Mouse (Mus musculus) gastrocnemius, postnatal 10 days (tissue): Measurements from ENCODE around the gene Celsr2. TPM values are rescaled to one million over a fixed set of nuclear protein-coding genes. Genes with fewer than 3 reads are reported as not detected.

ENCODE experiments used
- DNase-seq: peaks from one replicate; pipeline ENCODE4 v3.0.0; 2021; ENCODE audit warnings: mixed read lengths
- total RNA-seq, 2 experiments: library from RNA; stranded (reverse); gene quantifications; 2 replicates each; pipeline ENCODE4 v1.2.3; 2021

Celsr2 gene
- total RNA-seq, 2 experiments from 2014 or later, result 2.9 to 4.3 TPM

- no peak for DNase-seq
Measured at GRCm38 (mm10) chr3:108380695-108381094, 34.7 kb downstream of the Celsr2 start.

DNA sequence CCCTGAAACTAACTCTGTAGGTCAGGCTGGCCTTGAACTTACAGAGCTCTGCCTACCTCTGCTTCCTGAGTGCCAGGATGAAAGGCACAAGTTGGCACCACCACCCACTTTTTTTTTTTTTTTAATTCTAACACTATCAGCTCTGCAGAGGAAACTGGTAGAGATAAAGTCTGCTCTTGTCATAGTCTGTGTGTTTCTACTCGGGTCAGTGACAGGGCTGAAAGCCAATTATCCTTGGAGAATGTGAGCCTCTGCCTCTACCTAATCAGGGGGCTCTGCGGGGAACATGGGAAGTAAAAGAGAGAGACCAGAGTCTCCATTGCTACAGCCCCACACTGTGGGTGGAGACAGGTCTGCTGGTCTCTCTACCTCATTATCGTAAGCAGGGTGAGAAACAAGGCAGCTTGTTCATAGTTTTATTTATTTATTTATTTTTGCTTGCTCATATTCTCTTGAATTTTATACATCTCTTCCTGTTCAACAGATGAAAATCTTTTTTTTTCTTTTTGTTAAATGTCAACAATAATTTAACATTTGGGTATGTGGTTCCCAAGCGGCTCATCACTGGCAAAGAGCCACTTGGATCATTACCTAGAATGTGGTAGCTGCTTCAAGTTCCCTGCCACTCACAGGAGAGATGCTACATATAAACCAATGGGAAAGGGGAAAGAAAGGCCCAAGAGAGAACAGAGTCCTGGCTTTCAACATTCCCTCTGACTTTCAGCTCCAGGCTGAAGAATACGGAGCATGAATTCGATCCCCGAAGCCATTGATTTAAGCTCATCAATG, 36.3 kb downstream of the Celsr2 start:
- DNase-seq, result no peak

GRCm38 (mm10) chr3:108372691-108373090, 42.7 kb downstream of the Celsr2 start:
- DNase-seq, result no peak

DNA sequence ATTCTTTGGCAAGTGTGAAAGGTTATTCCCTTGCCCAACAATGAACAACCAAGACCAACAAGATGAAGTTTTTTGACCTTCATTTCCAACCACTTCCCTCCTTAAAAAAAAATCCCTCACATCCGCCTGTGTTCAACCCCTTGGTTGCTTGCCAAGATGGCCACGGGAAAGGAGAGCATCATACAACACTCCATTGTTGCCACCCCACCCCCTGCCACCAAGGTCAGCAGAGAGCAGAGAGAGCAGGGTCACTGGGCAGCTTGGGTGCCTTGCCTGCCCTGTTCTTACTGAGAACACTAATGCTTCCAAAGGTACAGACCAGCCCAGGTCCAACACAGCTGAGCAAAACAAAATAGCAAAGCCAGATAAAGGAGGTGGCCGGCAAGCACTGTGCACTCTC, 43.1 kb downstream of the Celsr2 start:
- no peak for DNase-seq

GRCm38 (mm10) chr3:108368721-108369120, 46.6 kb downstream of the Celsr2 start:
- DNase-seq, result no peak

GRCm38 (mm10) chr3:108367828-108368227, 47.5 kb downstream of the Celsr2 start:
- no peak for DNase-seq

DNA sequence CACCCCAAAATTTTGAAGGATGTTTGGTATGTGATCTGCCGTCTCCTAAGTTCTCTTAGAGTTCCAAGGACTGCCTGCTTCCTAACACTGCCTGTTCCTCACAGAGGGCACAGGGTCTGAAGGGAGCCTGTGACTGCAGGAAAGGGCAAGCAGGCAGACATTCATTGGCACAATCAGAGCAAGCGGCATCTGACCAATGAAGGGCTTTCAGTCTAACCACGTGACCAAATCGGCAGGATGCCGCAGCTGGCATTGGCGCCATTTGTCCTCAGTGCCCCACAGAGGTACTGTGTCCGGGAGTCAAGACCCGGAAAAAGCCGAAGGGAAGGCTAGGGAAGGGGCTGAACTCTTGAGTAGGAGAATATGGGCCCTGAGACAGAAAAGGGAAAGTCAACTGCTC, 48.2 kb downstream of the Celsr2 start:
- no peak for DNase-seq

- no peak for DNase-seq
Measured at GRCm38 (mm10) chr3:108364270-108364995, 50.9 kb downstream of the Celsr2 start, which contains the start of gene Mybphl. Mybphl (plus strand) TSS chr3:108364911.

DNA sequence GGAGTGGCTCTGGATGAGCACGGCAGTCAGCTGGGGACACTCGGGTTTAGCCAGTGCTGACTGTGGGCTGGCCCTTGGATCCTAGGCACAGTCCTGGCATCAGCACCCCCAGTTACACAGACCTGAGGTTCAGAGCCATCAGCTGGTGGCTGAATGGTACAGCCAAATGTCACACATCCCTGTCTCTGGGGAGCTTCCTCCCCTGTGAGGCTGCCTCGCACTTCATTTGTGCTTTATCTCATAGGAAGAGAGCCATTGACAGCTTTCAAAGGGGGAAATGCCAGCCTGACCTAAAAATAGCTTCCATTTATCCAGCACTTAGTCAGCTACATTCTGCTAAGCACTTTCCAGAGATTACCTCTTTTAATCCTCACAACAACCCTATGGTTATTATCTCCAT, 51.7 kb downstream of the Celsr2 start:
- DNase-seq, result no peak

DNA sequence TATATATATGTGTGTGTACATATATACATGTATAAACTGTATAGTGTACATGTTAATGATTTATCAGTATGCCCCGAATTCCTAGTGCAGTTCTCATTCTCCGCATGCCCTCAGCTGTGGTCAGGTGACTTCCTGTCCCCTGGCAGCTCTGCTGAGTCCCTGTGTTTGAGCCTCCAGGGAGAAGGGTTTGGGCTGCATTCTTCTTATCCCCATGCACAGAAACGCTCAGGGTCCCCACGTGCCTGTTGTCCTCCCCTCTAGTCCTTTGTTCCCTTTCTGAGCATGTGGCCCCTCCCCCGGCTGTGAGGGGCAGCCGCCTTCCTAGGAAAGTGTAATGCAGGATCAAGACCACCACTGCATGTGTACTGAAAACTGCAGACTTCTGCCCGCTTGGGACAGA, 54.5 kb downstream of the Celsr2 start:
- DNase-seq, result no peak

- no peak for DNase-seq
Measured at GRCm38 (mm10) chr3:108358445-108358844, 56.9 kb downstream of the Celsr2 start.

DNA sequence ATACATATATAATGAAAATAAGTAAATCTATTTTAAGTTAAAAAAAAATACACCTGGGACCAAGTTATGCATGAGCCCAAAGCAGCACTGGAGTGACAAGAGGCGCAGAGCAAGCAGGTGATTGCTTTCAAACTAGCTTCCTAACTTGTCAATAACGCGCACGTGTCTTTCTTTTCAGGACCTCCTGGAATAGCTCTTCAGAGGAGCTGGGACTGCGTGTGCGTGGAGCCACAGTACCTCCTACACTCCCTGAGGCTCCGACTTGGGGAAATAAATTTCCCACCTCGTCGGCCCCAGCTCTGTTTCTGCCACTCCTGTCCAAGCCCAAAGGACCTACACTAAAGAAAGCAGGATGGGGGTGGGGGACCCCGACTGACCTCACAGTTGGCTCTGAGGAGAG, 58.3 kb downstream of the Celsr2 start:
- DNase-seq, result no peak

GRCm38 (mm10) chr3:108355245-108355644, 60.1 kb downstream of the Celsr2 start:
- no peak for DNase-seq

- DNase-seq, result no peak
Measured at GRCm38 (mm10) chr3:108348376-108348775, 67.0 kb downstream of the Celsr2 start.

- DNase-seq, result no peak
Measured at GRCm38 (mm10) chr3:108345855-108346254, 69.5 kb downstream of the Celsr2 start.

GRCm38 (mm10) chr3:108342185-108342584, 73.2 kb downstream of the Celsr2 start:
- DNase-seq, result no peak

DNA sequence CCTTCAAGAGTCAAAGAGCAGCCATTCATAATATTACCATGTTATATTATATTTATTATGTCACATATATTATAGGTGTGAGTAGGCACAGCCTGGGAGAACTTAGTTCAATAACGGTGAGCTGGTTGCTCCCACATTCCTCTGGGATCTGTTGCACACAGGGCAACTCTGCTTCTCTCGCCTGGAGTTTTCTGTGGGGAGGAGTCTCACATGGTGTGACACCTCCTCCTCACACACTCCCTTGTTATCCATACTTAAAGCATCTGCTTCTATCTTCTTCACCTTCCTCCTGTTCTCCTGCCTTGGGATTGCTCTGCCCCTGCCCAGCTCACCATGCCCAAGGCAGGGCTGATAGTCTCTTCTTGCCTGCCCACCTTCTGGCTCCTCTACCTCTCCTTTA, 74.3 kb downstream of the Celsr2 start:
- DNase-seq, result no peak

Other genes starting within 250 kb of the Celsr2 start
- gene Amigo1, start 229.2 kb downstream of the Celsr2 start, total RNA-seq, result 10 to 100 TPM; 30.7 to 31.6 TPM
- 1 to 10 TPM; 3.5 to 4.2 TPM for gene Cyb561d1, start 214.3 kb downstream of the Celsr2 start, total RNA-seq
- gene Atxn7l2, start 204.6 kb downstream of the Celsr2 start, total RNA-seq, result 10 to 100 TPM; 13.2 to 18.4 TPM
- gene Sypl2, start 188.9 kb downstream of the Celsr2 start, total RNA-seq, result 1,000 to 10,000 TPM in 1 of 2 experiments, 100 to 1,000 TPM in 1; 890 to 1,000 TPM
- gene Psma5, start 158.6 kb downstream of the Celsr2 start, total RNA-seq, result 10 to 100 TPM; 94.7 to 96.4 TPM
- 10 to 100 TPM; 57.0 to 59.6 TPM for gene Sort1, start 131.5 kb downstream of the Celsr2 start, total RNA-seq
- not detected for gene Mybphl, start 50.6 kb downstream of the Celsr2 start, total RNA-seq
- 1 to 10 TPM; 2.3 to 3.0 TPM for gene Psrc1, start 31.7 kb downstream of the Celsr2 start, total RNA-seq
- gene Sars, start 29.7 kb upstream of the Celsr2 start, total RNA-seq, result 100 to 1,000 TPM; 109 to 111 TPM
- not detected for gene 1700013F07Rik, start 118.6 kb upstream of the Celsr2 start, total RNA-seq
- under 1 TPM; 0.19 to 0.25 TPM for gene 5330417C22Rik, start 121.0 kb upstream of the Celsr2 start, total RNA-seq
- gene Tmem167b, start 146.9 kb upstream of the Celsr2 start, total RNA-seq, result 10 to 100 TPM; 23.1 to 24.9 TPM
- gene Taf13, start 156.1 kb upstream of the Celsr2 start, total RNA-seq, result 10 to 100 TPM; 19.4 to 22.6 TPM
- gene Wdr47, start 175.7 kb upstream of the Celsr2 start, total RNA-seq, result 1 to 10 TPM; 6.2 to 7.7 TPM
- 10 to 100 TPM; 26.4 to 29.9 TPM for gene Clcc1, start 238.4 kb upstream of the Celsr2 start, total RNA-seq